Comparison of ENCODE assay signal across 18 mouse cellular contexts in the genomic region with DNA sequence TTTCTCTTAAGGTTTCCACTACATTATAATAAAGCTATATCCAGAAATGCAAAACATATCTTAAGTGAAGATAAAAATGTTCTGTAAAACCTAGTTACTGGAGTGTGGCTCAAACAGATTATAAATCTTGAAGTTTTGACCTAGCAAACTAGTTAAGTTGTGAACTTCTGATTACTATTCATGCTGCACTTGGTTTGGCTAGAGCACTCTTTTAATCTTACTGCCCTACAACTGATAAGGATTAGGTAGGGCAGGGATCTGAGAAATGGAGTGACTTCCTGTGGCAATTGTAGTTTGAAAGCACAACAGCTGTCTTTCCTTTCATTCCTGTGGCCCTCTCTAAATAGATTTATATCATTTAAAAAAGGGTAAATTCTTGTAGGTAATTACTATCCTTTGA.
"Had no signal": no experiment of that assay in that cellular context is flagged by ENCODE, and none has a peak within 500 bp of the region (broad histone marks: within the 10 kb centered on the region; RNA-seq: fewer than 3 reads in every experiment).

No protein-coding gene starts in this region.

- H3K27me3 ChIP-seq: heart, embryonic 12.5 days; hindbrain, embryonic 12.5 days; intestine, embryonic 15.5 days; limb, embryonic 12.5 days had no signal

- H3K36me3 ChIP-seq: hindbrain, embryonic 12.5 days; intestine, embryonic 15.5 days had no signal

- ATAC-seq: intestine, postnatal 0 days had no signal

- DNase-seq: gastrocnemius, adult 2 months; gastrocnemius, postnatal 10 days; gastrocnemius, postnatal 25 days; heart, adult 18-20 months; heart, postnatal 10 days; heart, postnatal 4 days; kidney, adult 18-20 months; kidney, adult 8-10 months; kidney, postnatal 25 days; kidney, postnatal 4 days had no signal

- H3K27ac ChIP-seq: intestine, embryonic 15.5 days had no signal

- H3K9me3 ChIP-seq: heart, embryonic 10.5 days; heart, embryonic 12.5 days; hindbrain, embryonic 10.5 days; hindbrain, embryonic 12.5 days; intestine, embryonic 15.5 days; limb, embryonic 10.5 days; limb, embryonic 12.5 days had no signal
